Mouse (Mus musculus) heart, embryonic 14.5 days (tissue): ENCODE data around the gene Gm20605. TPM values are rescaled to one million over a fixed set of nuclear protein-coding genes. Genes with fewer than 3 reads are reported as not detected.
"Not testable (repeated sequence)": the region's sequence is repeated elsewhere in the genome, so short reads cannot be mapped to it uniquely, and the experiment has no call there.

ENCODE experiments used
- ATAC-seq: fragments of 200-750 bp; cut with Nextera tagmentation; 2 replicates; pipeline ENCODE4 v1.8.0; 2017; ENCODE audit warnings: low read depth, moderate TSS enrichment; ENCODE audit not compliant: insufficient number of reproducible peaks, insufficient read depth, low FRiP score
- H3K27ac ChIP-seq, 2 experiments: fragments of 200-500 bp in 1 of 2; fragments of 300-500 bp in 1 of 2; sonication (generic) in 1 of 2; replicated peaks in 1 of 2; 2 replicates each; pipeline ENCODE4 v1.5.1; 2012 to 2014; ENCODE audit warnings: low read depth in 2 of 2, low read length in 2 of 2, control low read depth in 1 of 2, mild to moderate bottlenecking in 1 of 2, mixed read lengths in 1 of 2; ENCODE audit not compliant: control insufficient read depth in 1 of 2, insufficient read depth in 1 of 2
- H3K27me3 ChIP-seq: fragments of 300-500 bp; sonication (generic); 2 replicates; pipeline ENCODE4 v1.6.1; 2014; ENCODE audit warnings: mild to moderate bottlenecking, low read length, control low read depth; ENCODE audit not compliant: control insufficient read depth, insufficient read depth
- H3K36me3 ChIP-seq: fragments of 300-500 bp; sonication (generic); 2 replicates; pipeline ENCODE4 v1.6.1; 2014; ENCODE audit warnings: mild to moderate bottlenecking, control low read depth, low read length, mixed read lengths; ENCODE audit not compliant: control insufficient read depth, insufficient read depth
- H3K4me1 ChIP-seq, 2 experiments: fragments of 200-500 bp in 1 of 2; fragments of 300-500 bp in 1 of 2; sonication (generic) in 1 of 2; 2 replicates each; pipeline ENCODE4 v1.6.1; 2012 to 2014; ENCODE audit warnings: low read length in 2 of 2, control low read depth in 1 of 2, mixed read lengths in 1 of 2; ENCODE audit not compliant: control insufficient read depth in 2 of 2, insufficient read depth in 2 of 2
- H3K4me2 ChIP-seq: fragments of 300-500 bp; sonication (generic); 2 replicates; pipeline ENCODE4 v1.6.1; 2014; ENCODE audit warnings: mild to moderate bottlenecking, low read length
- H3K4me3 ChIP-seq, 2 experiments: fragments of 200-500 bp in 1 of 2; fragments of 300-500 bp in 1 of 2; sonication (generic) in 1 of 2; 2 replicates each; pipeline ENCODE4 v1.5.1; 2012 to 2014; ENCODE audit warnings: low read length in 2 of 2, mild to moderate bottlenecking in 2 of 2, control low read depth in 1 of 2, low read depth in 1 of 2, moderate library complexity in 1 of 2; ENCODE audit not compliant: control insufficient read depth in 1 of 2, insufficient read depth in 1 of 2
- H3K9ac ChIP-seq: fragments of 300-500 bp; sonication (generic); 2 replicates; pipeline ENCODE4 v1.6.1; 2014; ENCODE audit warnings: mild to moderate bottlenecking, low read length
- H3K9me3 ChIP-seq: fragments of 300-500 bp; sonication (generic); 2 replicates; pipeline ENCODE4 v1.6.1; 2016; ENCODE audit warnings: low read length, control low read depth; ENCODE audit not compliant: control insufficient read depth
- WGBS: fragments of 180-500 bp; shearing (Covaris S2); extraction: QIAGEN DNeasy Blood & Tissue Kit; methylation state at CpG from one replicate; pipeline ENCODE4 v1.1.7; 2014; 5-methylcytosine and 5-hydroxymethylcytosine counted together
- polyA plus RNA-seq: library from polyadenylated mRNA; unstranded; fragments of >200 nt; fragmentation: Nextera tagmentation; extraction: Ambion mirVana; gene quantifications from 2 replicates; pipeline ENCODE4 v1.2.1, GENCODE M21; 2014

Gene Gm20605
- polyA plus RNA-seq, 1 experiment from 2014 or later: 5.6 TPM

DNA sequence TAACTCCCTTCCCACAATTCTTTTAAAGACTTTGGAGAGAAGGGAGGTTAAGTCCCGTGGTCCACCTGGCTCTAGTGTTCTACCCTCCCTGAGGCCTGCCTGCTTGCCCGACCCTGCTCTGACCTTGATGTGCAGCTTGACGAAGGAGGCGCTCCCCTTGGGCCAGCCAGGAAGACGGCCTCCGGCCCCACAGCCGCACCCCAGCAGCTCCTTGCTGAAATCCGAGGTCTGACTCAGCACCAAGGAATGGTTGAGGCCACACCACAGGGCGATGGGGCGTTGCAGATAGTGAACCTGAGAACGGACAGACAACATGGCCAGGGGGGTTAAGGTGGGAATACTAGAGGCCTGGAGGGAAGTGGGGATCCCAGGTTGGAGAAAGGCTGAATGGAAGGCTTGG is 15.4 kb upstream of the Gm20605 start, which contains the start of gene Pcolce:
Gene Pcolce, minus strand, starts transcription at position 235 of the 400 bp plus-strand sequence.
- Histone ChIP-seq H3K4me3 (no peak within 1 kb of the TSS), H3K27ac (peak within 1 kb of the TSS; percentile 31 to 33; a peak in 2 of 4 replicates), H3K27me3 (no peaks in the 10 kb centered on the region), H3K9ac (no peak within 1 kb of the TSS; the same call in 1 of the 2 replicates), H3K4me1 (peaks cover 34 to 36% of the 10 kb centered on the region in 2 experiments), H3K9me3 (no peaks in the 10 kb centered on the region), H3K36me3 (no peaks in the 10 kb centered on the region), H3K4me2 (no peak within 1 kb of the TSS)
- ATAC-seq: no peak
- WGBS: 26% methylated on average over 11 of the region's 11 CpGs

DNA sequence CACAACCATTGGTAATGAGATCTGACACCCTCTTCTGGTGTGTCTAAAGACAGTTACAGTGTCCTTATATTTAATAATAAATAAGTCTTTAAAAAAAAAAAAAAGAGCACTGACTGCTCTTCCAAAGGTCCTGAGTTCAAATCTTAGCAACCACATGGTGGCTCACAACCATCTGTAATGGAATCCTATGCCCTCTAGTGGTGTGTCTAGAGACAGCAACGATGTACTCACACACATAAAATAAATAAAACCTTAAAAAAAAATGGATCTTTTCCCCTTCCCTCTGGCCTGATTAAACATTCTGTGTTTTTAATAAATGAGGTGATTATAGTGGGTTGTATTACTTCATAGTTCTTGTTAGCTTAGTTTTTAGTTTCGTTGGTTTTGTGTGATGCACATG is 14.1 kb upstream of the Gm20605 start:
- H3K27ac ChIP-seq, H3K27me3 ChIP-seq, ATAC-seq, H3K9me3 ChIP-seq, H3K4me3 ChIP-seq, H3K9ac ChIP-seq, H3K36me3 ChIP-seq, H3K4me2 ChIP-seq: not testable (repeated sequence)
- WGBS: 91% methylated on average over 2 of the region's 2 CpGs
- H3K4me1 ChIP-seq: peaks cover 29 to 31% of the 10 kb centered on the region in 2 experiments

DNA sequence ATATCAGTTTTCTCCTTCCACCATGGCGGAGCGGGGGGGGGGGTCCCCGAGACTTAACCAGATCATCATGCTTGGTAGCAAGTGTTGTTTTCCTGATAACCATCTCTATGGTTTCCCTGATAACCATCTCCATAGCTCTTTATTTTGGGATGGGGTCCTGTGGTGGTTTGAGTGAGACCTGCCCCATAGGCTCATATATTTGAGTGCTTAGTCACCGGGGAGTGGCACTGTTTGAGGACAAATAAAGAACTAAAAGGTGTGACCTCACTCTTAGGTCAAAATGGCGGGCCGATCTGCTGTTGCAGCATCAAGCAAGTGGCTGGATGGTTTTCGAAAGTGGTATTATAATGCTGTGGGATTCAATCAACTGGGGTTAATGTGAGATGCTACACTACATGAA is 13.6 kb upstream of the Gm20605 start:
- Histone ChIP-seq H3K4me3 (no peak overlapping the region), H3K4me2 (no peak overlapping the region), H3K27me3 (no peaks in the 10 kb centered on the region), H3K9ac (no peak overlapping the region), H3K27ac (no peak overlapping the region), H3K4me1 (peaks cover 25 to 27% of the 10 kb centered on the region in 2 experiments), H3K36me3 (no peaks in the 10 kb centered on the region), H3K9me3 (no peaks in the 10 kb centered on the region)
- ATAC-seq: no peak
- 87% methylated on average over 7 of the region's 7 CpGs for WGBS

DNA sequence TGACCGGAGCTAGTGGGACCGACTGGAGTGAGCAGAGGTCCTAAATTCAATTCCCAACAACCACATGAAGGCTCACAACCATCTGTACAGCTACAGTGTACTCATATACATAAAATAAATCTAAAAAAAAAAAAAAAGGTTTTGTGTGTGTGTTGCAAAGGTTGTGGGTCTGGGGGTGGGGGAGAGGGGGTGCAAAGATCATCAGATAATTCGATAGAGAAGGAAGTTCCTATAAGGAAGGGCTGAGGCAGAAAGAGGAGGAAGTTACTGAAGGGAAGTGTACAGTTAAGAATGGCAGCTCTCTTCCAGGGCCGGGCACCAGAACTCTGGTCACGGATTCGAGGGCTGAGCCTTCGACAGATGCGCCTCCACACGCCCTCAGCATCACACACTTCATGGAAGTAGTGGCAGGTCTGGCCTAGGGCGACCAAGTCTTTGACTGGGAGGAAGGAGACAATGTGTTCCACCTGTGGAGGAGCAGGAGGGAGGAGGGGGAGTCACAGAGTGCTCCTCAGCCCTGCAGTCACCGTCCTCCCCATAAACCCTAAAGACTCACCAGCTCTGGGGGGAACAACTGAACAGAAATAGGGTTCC is 4.9 kb upstream of the Gm20605 start:
- no peak for ATAC-seq
- Histone ChIP-seq H3K4me3 (no peak overlapping the region), H3K4me2 (no peak overlapping the region), H3K4me1 (peaks cover 0 to 4% of the 10 kb centered on the region in 2 experiments; a peak in 1 of 4 replicates), H3K9ac (no peak overlapping the region), H3K27ac (no peak overlapping the region), H3K27me3 (no peaks in the 10 kb centered on the region), H3K9me3 (no peaks in the 10 kb centered on the region), H3K36me3 (no peaks in the 10 kb centered on the region)
- WGBS: 81% methylated on average over 11 of the region's 11 CpGs

DNA sequence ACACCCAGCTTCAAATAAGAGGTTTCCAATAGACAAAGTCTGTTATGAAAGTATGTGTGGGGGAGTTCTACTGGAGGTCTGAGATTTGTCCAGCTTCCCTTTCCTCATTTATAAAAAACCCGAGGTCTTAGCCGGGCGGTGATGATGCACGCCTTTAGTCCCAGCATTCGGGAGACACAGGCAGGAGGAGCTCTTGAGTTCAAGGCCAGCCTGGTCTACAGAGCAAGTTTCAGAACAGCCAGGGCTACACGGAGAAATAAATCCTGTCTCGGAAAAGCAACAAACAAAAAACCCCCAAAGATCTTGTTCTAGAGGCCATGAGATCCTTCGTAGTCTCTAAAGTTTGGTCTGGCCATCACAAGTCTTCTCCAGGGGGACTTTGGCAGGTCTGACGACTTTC is 984 bp upstream of the Gm20605 start:
- no peak for ATAC-seq
- peak overlapping the region; percentile 63 for H3K9ac ChIP-seq
- 3% methylated on average over 9 of the region's 9 CpGs for WGBS
- peak overlapping the region; percentile 44 to 85 for H3K4me3 ChIP-seq
- H3K27me3 ChIP-seq: no peaks in the 10 kb centered on the region
- peak overlapping the region; percentile 65 for H3K4me2 ChIP-seq
- H3K9me3 ChIP-seq: no peaks in the 10 kb centered on the region
- H3K27ac ChIP-seq: peak overlapping the region; percentile 64 to 93
- H3K36me3 ChIP-seq: peaks cover 10% of the 10 kb centered on the region; the same call in 1 of the 2 replicates
- H3K4me1 ChIP-seq: peaks cover 21 to 29% of the 10 kb centered on the region in 2 experiments

DNA sequence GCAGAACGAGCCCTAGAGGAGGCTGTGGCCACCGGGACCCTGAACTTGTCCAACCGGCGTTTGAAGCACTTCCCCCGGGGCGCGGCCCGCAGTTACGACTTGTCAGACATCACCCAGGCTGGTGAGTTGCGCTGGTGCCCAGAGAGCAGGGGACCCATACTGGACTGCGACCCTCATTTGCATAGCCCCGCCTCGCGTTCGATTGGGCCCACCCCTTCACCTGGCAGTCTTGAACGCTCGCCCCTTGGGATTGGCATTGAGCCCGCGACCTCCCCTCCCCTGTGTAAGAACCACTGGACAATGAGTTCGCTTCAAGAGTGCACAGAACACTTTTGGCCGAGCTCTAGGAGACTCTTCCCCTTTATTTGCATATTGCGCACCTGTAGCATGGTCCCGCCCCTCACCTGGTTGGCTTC is 339 bp downstream of the Gm20605 start:
- peak; percentile 19 for ATAC-seq
- under 1% methylated on average over 20 of the region's 23 CpGs for WGBS
- no peaks in the 10 kb centered on the region for H3K9me3 ChIP-seq
- H3K4me1 ChIP-seq: peaks cover 21 to 29% of the 10 kb centered on the region in 2 experiments
- peak overlapping the region; percentile 95 for H3K9ac ChIP-seq
- H3K4me2 ChIP-seq: peak overlapping the region; percentile 96
- no peaks in the 10 kb centered on the region for H3K27me3 ChIP-seq
- H3K36me3 ChIP-seq: peaks cover 23% of the 10 kb centered on the region
- peak overlapping the region; percentile 89 to 95 for H3K27ac ChIP-seq
- H3K4me3 ChIP-seq: peak overlapping the region; percentile 87 to 89

DNA sequence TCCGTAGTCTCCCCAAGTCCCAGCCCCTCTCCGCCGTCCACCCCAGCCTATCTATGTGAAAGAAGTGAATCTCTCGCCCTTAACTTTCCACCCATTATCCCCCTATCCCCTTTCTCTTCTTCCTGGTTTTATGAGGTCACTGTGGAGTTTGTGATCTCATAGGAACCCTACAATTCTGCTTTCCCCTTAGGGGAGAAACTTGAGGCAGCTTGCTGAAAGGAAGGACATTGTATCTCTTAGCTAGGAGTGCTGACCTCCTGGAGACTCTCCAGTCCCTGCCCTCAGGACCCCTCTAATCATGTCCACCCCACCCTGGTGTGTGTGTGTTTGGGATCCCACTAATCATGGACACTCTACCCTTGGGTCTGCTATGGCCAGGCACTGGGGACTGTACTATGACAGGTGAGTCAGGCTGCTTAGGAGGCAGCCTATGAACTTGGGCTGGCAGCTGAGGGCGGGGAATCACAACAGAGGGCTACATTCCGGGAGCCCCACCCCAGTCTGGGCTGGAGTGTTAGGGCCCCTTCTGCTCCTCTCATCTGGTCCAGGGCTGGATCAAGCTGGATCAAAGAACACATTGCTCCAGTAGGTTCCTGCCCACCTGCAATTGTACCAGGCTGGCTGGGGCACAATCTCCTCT is 1.1 kb downstream of the Gm20605 start:
- Histone ChIP-seq H3K27ac (peak overlapping the region; percentile 19 to 70; a peak in 1 of 4 replicates), H3K36me3 (peaks cover 28% of the 10 kb centered on the region), H3K4me2 (peak overlapping the region; percentile 96), H3K9ac (peak overlapping the region; percentile 95), H3K4me3 (peak overlapping the region; percentile 87 to 89), H3K27me3 (no peaks in the 10 kb centered on the region), H3K4me1 (peaks cover 21 to 29% of the 10 kb centered on the region in 2 experiments), H3K9me3 (no peaks in the 10 kb centered on the region)
- no peak for ATAC-seq
- WGBS: 19% methylated on average over 6 of the region's 6 CpGs
